Mouse (Mus musculus): ENCODE results near the gene Mylk.

- TF ChIP-seq GATA1 (IDR thresholded peaks at IDR 0.05; ENCODE audit: borderline replicate concordance, low read length) (no peak), FLI1 (IDR thresholded peaks at IDR 0.05; ENCODE audit: low read length) (no peak)
Observed at GRCm38 (mm10) chr16:34801222-34801621, 56.2 kb downstream of the Mylk start.

Data from megakaryocyte, embryonic 14.5 days (primary cell).